Mouse (Mus musculus) lung, adult 2 months (tissue): ENCODE results near the gene Dffa.

ENCODE experiments used
- CTCF ChIP-seq: fragments of 200-500 bp; IDR thresholded peaks from 2 replicates; pipeline ENCODE4 v1.5.1; 2011; ENCODE audit warnings: mild to moderate bottlenecking, low read length, control low read depth; ENCODE audit not compliant: insufficient read depth
- POLR2A ChIP-seq: fragments of 200-500 bp; IDR thresholded peaks from 2 replicates; pipeline ENCODE4 v1.6.1; 2011; ENCODE audit warnings: low read depth, mild to moderate bottlenecking, control low read depth, low read length, borderline replicate concordance; ENCODE audit errors: extremely low read depth

GRCm38 (mm10) chr4:149081528-149081927 is 22.4 kb upstream of the Dffa start:
- TF ChIP-seq CTCF: no peak
- no peak for TF ChIP-seq POLR2A
